Mouse (Mus musculus): ENCODE results near the gene Kif7.

The Kif7 gene

DNA sequence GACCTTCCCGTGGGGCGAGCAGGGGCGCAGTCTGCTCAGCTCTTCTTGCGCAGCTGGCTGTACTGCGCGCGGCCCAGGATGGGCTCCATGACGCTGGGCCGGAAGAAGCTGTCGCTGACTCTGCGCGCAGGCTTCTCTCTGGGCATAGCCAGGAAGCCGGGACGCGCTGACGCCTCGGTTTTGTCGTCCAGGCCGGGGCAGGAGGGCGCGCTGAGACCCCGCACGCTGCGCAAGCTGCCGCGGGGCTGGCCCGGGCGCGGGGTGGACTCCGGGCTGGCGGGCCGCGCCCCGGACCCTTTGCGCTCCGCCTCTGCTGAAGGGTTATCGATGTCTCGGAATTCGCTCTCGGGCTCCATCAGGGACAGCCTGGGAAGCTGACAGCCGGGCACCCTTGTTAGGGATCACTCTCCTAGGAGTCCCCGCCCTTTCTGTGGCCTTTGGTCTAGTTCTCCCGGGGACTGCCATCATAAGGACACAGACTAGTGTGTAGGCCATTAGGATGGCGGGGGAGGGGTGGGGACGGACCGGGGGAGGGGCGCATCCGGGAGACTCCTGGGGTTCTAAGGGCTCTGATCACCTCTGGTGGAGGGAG lies 6.0 kb upstream of the Kif7 start:
- DNase-seq (ENCODE audit: low spot score in 2 of 2): no peak

DNA sequence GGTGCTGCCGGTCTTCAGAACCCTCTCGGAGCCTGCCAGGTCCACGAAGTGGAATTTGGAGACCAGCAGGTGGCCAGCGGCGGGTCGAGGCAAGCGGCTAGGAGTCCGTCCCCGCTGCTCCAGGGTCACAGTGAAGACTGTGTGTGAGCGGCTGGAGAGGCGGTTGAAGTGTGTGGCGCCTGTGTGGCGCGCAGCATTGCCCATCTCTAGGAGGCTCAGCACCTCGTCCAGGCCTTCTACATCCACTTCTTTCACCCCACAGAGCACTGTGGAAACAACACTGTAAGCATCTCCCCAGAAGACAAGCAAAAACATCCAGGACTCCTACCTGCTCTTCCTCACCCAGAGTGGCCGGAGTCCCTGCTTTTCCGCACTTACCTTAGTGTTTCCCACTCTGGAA lies 4.7 kb downstream of the Kif7 start:
- no peak for DNase-seq (ENCODE audit: low spot score in 2 of 2)

GRCm38 (mm10) chr7:79710130-79710607 lies 5.4 kb downstream of the Kif7 start:
- DNase-seq (ENCODE audit: low spot score in 2 of 2): no peak

- no peak for DNase-seq (ENCODE audit: low spot score in 2 of 2)
Observed at GRCm38 (mm10) chr7:79705210-79705609, 10.3 kb downstream of the Kif7 start.

DNA sequence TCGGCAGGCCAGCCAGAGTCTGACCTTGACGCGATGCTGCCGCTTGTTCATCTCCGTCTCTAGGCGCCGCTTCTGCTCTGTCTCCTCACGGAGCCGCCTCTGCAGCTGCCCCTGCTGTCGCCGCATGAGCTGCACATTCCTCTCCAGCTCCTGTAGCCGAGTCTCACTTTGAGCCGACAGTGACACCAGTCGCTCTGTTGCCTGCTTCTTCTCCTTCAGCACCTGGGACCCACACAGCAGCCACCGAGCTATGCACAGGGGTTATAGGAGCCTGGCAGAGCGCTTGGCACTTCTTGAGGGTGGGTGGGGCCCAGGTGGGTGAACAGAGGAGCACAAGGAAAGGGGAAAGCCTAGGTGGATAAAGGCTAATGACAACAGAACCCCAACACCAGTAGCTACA lies 12.8 kb downstream of the Kif7 start:
- DNase-seq (ENCODE audit: low spot score in 2 of 2): no peak

GRCm38 (mm10) chr7:79696495-79696894 lies 19.0 kb downstream of the Kif7 start:
- no peak for DNase-seq (ENCODE audit: low spot score in 2 of 2)

GRCm38 (mm10) chr7:79680231-79680630 lies 35.3 kb downstream of the Kif7 start:
- no peak for DNase-seq (ENCODE audit: low spot score in 2 of 2)

GRCm38 (mm10) chr7:79679186-79679585 lies 36.3 kb downstream of the Kif7 start:
- DNase-seq (ENCODE audit: low spot score in 2 of 2): no peak

GRCm38 (mm10) chr7:79670900-79671604 lies 44.5 kb downstream of the Kif7 start:
- DNase-seq (ENCODE audit: low spot score in 2 of 2): no peak

DNA sequence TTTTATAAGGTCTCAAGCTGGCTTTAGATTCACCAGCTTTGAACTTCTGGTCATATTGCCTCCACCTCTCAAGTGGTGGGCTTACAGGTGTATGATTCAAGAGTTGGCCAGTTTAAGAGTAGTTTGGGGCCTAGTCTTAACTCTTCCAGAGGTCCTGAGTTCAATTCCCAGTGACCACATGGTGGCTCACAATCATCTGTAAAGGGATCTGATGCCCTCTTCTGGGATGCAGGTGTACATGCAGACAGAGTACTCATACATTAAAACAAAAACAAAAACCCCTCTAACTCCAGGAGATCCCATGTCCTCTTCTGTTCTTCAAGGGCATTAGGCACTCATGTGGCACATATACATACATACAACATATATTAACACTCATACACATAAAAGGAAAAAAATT lies 48.8 kb downstream of the Kif7 start:
- no peak for DNase-seq (ENCODE audit: low spot score in 2 of 2)

DNA sequence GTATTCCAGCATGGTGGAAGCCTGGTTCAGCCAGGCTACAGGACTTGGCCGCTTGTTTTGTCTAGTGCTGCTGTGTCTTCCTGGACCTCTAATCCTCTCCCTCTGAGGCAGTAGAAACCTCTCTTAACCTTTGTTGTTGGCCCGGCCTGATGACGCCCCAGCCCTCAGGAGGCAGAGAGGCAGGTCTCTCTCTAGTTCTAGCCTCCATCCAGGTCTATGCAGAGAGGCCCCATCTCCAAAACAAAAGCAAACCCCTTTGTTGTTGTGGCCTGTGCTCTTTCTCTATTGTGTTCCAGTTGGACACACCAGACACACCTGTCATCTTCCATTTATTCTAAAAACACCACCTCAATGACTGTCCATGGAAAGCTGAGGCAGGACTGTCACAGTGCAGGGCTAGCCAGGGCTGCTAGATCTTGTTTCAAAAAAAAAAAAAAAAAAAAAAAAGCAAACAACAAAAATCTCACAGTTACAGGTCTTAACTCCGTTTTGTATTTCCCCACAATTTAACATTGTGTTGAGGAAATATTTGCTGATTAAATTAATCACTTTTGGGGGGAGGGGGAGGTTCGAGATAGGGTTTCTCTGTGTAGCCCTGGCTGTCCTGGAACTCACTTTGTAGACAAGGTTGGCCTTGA lies 54.1 kb downstream of the Kif7 start:
- no peak for DNase-seq (ENCODE audit: low spot score in 2 of 2)

GRCm38 (mm10) chr7:79660291-79661150 lies 55.0 kb downstream of the Kif7 start:
- peak; percentile 43 to 81 for DNase-seq (ENCODE audit: low spot score in 2 of 2)

DNA sequence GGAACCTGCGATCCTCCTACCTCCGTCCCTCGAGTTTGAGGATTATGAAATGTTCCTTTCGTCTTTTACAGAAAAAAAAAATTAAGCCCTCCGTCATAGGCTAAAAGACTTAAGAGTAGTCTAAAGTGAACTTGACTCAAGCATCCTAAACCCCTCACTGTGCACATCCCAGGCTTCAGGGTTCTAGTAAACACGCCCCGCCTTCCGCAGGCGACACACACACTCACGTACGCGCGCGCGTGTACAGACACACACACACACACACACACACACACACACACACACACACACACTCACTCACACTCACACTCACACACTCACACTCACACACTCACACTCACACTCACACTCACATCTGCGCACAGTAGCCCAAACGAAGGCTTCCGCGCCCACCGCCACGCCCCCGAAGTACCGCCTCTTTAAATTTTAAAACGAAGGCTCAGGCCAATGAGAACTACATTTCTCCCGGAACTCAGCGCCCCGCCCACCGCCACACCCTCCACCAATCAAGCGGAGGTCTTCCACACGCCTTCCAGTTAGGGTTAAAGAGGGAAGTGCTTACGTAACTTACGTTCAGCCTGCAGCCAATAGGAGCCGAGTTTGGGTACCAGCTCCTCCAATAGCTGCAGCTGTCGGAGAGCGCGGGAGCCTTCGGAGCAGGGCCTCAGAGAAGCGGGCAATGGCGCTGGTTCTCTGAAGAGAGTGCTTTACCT lies 55.8 kb downstream of the Kif7 start, which contains the start of gene Ticrr:
Gene Ticrr (plus strand): TSS at position 619 of the 713 bp plus-strand sequence.
- peak; percentile 98 for DNase-seq (ENCODE audit: low spot score in 2 of 2)

- DNase-seq (ENCODE audit: low spot score in 2 of 2): no peak
Observed at GRCm38 (mm10) chr7:79654586-79654985, 60.9 kb downstream of the Kif7 start.

- DNase-seq (ENCODE audit: low spot score in 2 of 2): no peak
Observed at GRCm38 (mm10) chr7:79654185-79654584, 61.3 kb downstream of the Kif7 start.

GRCm38 (mm10) chr7:79649005-79649404 lies 66.5 kb downstream of the Kif7 start:
- peak; percentile 26 to 75 for DNase-seq (ENCODE audit: low spot score in 2 of 2)
